Mouse (Mus musculus) CD8-positive naive resting alpha-beta T cell, adult 57 days (primary cell): ENCODE measurements around the gene Vmn2r83. TPM values are rescaled to one million over a fixed set of nuclear protein-coding genes. Genes with fewer than 3 reads are reported as not detected.

ENCODE experiments used
- total RNA-seq: library from RNA; stranded (reverse); gene quantifications from one replicate; pipeline ENCODE4 v1.2.4, GENCODE M21; 2023

The Vmn2r83 gene
- total RNA-seq, result not detected

DNA sequence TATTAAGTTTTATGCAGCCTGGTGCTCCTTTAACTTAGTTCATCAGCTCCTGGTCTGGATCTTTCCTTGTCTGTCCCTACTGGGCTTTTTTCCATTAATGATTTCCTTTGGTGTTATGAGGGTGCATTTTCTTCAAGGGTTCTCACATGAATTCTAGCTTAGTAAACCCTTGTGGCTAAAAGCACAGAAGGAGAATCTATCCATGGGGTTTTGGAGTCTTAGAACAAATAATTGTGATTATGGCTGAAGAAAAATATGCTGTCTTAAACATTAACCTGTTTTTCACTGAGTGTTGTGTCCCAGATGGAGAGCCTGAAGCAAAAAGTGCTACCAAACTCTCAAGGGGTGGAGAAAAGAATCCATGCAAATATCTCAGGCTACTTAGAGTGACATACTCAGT lies at the start of gene Vmn2r83:
Vmn2r83 (plus strand) TSS at position 301 of the 400 bp plus-strand sequence.

DNA sequence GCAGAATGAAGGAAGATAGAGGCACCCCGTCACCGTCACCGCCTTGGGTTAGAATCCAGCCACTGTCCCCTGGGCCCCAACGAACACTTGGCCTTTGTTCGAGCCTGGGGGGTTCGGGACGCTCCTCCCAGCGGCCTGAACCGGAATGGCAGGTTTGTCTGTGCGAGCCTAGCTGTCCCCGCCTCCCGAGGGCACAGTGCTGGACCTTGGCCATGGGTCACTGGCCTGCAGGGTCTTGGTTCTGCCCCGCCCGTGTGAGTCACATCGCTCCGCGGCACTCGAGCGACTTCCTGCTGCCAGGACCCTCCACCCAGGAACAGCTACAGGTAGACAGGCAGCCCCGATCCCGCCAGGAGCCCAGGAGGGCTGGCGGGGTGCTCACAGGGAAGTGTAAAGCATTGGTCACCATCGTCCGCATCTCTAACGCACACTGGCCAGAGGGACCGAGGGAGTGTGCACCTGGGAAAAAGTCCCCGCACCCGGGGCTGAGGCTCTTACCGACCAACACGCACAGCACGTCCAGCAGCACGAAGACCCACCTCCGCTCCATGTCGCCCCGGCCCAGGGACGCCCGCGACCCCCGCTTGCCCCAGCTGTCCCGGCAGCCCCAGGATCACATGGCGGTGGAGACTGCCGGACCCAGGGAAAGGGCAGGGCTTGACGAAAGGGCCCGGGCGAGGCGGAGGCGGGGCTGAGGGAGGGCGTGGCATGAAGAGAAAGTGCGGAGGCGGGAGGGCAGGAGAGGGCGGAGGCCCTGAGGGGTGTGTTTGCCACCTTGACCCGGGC lies 64.8 kb downstream of the Vmn2r83 start, which contains the start of gene Plpp2:
Plpp2 (minus strand) TSS at position 671 of the 786 bp plus-strand sequence.

Other genes starting within 250 kb of the Vmn2r83 start
- gene Vmn2r81, start 221.0 kb upstream of the Vmn2r83 start, total RNA-seq, result not detected
- not detected for gene Vmn2r82, start 112.2 kb upstream of the Vmn2r83 start, total RNA-seq
- 1.7 TPM for gene Plpp2, start 65.1 kb downstream of the Vmn2r83 start, total RNA-seq
- gene Mier2, start 86.5 kb downstream of the Vmn2r83 start, total RNA-seq, result 47.6 TPM
- not detected for gene Theg, start 118.6 kb downstream of the Vmn2r83 start, total RNA-seq
- gene C2cd4c, start 145.3 kb downstream of the Vmn2r83 start, total RNA-seq, result not detected
- not detected for gene Shc2, start 169.2 kb downstream of the Vmn2r83 start, total RNA-seq
- gene Odf3l2, start 177.0 kb downstream of the Vmn2r83 start, total RNA-seq, result not detected
- gene Madcam1, start 195.8 kb downstream of the Vmn2r83 start, total RNA-seq, result not detected
- gene Tpgs1, start 200.6 kb downstream of the Vmn2r83 start, total RNA-seq, result 16.9 TPM
- 74.7 TPM for gene Cdc34, start 213.5 kb downstream of the Vmn2r83 start, total RNA-seq
- gene Gzmm, start 220.3 kb downstream of the Vmn2r83 start, total RNA-seq, result 3.1 TPM
- 108 TPM for gene Bsg, start 235.8 kb downstream of the Vmn2r83 start, total RNA-seq
- gene Hcn2, start 247.9 kb downstream of the Vmn2r83 start, total RNA-seq, result not detected